Mouse (Mus musculus) heart, postnatal 4 days (tissue): ENCODE data around the gene Bbx. TPM values are rescaled to one million over a fixed set of nuclear protein-coding genes. Genes with fewer than 3 reads are reported as not detected.

Experiments
- DNase-seq: peaks from one replicate; pipeline ENCODE4 v3.0.0; 2021
- total RNA-seq, 2 experiments: library from RNA; stranded (reverse); gene quantifications; 2 replicates each; pipeline ENCODE4 v1.2.3; 2021

Bbx gene
- total RNA-seq, 2 experiments from 2014 or later, result 20.0 to 20.6 TPM

DNA sequence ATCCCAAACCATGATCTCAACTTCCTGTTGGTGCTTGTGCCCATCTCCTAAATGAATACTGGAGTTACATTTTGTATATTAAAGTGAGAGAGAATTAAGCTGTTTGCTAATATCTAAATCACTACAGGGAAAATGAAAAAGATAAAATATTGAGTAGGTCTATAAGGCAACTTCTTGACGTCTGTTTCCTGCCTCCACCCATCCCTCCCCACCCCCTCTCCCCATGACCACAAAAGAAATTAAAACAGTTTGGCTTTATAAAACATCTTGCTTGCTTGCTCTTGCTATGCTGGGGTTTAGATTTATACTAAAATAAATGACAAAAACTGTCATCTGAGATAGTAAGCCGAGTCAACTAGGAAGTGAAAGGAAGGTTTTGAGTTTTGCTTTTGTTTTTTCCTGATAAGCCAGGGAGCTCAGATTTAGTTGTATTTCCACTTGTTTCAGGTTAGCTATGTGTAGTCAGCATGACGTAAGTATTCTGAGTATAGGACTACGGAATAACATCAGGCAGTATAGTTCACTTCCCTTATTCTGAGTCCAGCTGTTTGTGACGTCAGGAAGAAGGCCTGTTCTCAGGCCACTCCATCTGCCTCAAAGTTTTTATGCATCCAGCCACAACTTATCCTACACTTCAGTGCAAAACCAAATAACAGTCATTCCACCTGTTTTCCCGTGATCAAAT is 36.1 kb downstream of the Bbx start:
- DNase-seq, result no peak

- DNase-seq, result no peak
Observed at GRCm38 (mm10) chr16:50388499-50388898, 43.7 kb downstream of the Bbx start.

GRCm38 (mm10) chr16:50383541-50383940 is 48.6 kb downstream of the Bbx start:
- DNase-seq, result no peak

DNA sequence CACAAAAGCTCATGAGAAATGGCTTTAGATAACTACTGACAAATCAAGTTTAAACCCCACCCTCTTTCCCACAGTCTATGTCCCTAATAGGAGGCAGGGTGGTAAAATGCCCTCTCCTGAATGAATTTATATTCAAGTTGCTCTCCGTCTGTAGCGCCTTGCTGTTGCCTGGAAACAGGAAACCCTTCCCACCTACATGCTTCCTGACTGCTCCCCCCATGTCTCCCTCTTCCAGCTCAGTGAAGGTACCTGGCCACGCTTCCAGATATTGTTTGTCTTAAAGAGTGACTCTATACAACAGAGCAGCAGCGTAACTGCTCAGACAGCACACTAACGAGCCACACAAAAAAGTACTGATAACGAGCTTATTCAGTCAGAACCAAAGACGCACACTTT is 50.8 kb downstream of the Bbx start:
- no peak for DNase-seq

- DNase-seq, result peak; percentile 80
Observed at GRCm38 (mm10) chr16:50380682-50381350, 51.4 kb downstream of the Bbx start.

GRCm38 (mm10) chr16:50380232-50380631 is 52.0 kb downstream of the Bbx start:
- no peak for DNase-seq

DNA sequence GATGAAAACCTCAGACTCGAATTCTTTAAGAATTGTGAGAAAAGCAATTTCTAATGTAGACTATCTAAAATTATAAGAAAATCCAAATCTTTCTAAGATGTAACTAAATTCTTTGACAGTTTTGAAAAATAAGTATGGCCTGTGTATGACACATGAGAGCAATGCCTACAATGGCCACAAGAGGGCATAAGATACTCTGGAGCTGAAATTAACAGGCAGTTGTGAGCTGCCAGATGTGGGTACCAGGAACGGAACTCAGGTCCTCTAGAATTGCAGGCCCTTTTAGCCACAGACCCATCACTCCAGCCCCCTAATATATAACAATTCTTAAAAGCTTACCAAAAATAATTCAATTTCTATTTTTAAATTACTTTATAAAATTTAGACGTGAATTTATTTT is 57.6 kb downstream of the Bbx start:
- DNase-seq, result peak; percentile 59

GRCm38 (mm10) chr16:50373685-50374084 is 58.5 kb downstream of the Bbx start:
- DNase-seq, result no peak

- DNase-seq, result no peak
Observed at GRCm38 (mm10) chr16:50372543-50372942, 59.6 kb downstream of the Bbx start.

DNA sequence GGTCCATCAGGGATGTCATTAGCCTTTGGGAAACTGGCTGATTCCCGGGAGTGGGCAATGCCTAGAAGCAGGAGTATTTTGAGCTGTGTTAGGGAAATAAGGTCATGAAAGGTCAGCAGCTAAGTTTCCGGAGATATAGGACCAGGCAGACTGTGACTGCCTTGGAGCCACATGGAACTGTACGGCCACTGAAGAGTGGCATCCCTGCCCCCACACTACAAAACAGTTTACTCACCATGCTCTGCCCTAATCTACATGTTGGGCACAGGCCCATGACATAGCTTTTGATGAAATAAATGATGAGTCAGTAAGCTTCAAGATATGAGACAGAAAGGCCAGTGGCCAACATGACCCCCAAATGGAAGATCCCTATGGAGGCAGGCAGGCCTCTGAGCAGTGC is 60.7 kb downstream of the Bbx start:
- DNase-seq, result no peak

- DNase-seq, result no peak
Observed at GRCm38 (mm10) chr16:50370423-50370822, 61.8 kb downstream of the Bbx start.

DNA sequence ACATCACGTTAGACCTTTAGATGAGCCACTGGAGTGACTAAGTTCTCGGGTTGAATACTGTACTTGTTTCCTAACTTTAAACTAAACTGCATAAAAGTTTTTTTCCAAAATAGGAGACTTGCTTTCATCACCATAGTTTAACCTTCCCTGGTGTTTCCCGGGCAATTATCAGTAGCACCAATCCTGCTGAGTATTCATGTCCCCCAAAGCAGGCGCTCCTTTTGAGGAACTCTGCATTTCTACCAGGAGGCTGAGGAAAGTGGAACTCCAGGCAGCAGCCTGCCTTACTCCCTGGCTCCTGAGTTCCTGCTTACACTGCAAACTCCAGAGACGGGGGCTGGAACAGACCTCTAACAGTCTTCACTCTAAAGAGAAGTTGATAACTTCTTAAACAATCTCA is 65.6 kb downstream of the Bbx start:
- no peak for DNase-seq

GRCm38 (mm10) chr16:50364189-50365059 is 67.8 kb downstream of the Bbx start:
- DNase-seq, result peak; percentile 57

- no peak for DNase-seq
Observed at GRCm38 (mm10) chr16:50363443-50364188, 68.6 kb downstream of the Bbx start.

DNA sequence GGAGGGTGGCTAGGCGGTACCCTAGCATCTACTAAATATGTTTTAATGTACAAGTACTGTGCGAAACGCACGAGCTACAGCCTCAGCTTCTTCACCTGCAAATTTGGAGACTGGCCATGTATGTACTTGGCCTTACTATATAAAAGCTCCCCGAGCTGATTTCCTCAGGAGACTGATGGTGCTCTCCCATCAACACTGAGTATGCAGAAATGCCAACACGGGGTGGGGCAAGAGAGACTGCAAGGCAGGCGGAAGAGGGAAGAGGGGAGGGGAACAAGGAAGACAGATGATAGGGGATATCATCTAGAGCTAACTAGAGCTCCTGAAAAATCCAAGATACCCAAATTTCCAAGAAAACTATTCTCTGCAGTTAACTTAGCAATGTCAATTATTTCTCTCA is 71.6 kb downstream of the Bbx start:
- no peak for DNase-seq

GRCm38 (mm10) chr16:50329684-50330083 is 102.5 kb downstream of the Bbx start:
- no peak for DNase-seq

DNA sequence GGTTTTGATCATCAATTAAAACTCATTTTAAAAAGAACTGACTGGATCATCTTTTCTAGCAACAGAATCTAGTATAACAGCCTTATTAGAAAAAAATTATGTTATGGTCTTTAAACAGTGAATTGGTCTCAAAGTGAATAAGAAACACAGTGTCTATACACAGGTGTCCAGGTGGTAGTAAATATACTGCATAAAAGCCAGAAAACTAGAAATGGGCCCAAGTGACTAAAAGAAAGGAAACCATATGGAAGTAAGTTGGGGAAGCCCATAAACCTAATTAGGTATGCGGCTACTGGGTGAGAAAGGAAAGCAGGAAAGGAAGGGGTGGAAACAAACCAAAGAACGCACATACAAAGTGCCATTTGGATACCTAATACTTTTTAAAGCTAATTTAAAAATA is 107.4 kb downstream of the Bbx start:
- no peak for DNase-seq

GRCm38 (mm10) chr16:50324292-50324691 is 107.9 kb downstream of the Bbx start:
- DNase-seq, result no peak

DNA sequence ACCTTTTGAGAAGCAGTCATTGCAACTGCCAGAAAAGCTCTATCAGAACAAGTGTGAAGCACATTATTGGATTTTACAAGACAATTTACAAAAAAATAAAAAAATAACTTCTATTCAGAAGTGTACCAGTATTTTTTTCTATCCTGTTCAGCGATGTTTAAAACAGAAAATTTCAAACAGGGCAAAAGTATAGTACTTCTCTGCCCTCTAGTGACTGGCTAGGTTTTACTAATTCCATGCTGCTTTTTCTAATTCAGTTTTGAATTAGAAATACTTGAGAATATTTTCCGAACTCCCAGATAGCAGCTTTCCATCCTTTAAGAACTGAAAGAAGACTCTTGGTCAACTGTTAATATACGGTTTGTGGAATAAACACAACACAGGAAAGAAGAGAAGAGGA is 110.8 kb downstream of the Bbx start:
- DNase-seq, result no peak

DNA sequence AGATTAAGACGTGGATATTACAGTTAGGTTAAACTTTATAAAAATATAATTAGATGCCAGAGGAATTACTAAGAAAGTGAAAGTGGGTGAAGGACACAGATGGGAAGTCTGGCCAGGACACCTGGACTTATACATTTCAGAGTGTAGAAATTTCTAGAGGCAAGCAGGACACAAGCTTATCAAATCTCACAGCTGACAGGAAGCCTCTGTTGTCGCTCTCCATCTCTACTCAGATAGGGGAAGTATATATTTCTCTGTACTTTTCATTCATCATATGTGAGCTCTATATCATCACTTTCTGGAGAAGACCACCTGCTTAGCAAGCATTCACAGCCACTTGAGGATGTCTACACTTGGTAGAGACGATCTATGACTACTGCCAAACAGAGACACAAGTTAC is 113.9 kb downstream of the Bbx start:
- no peak for DNase-seq

DNA sequence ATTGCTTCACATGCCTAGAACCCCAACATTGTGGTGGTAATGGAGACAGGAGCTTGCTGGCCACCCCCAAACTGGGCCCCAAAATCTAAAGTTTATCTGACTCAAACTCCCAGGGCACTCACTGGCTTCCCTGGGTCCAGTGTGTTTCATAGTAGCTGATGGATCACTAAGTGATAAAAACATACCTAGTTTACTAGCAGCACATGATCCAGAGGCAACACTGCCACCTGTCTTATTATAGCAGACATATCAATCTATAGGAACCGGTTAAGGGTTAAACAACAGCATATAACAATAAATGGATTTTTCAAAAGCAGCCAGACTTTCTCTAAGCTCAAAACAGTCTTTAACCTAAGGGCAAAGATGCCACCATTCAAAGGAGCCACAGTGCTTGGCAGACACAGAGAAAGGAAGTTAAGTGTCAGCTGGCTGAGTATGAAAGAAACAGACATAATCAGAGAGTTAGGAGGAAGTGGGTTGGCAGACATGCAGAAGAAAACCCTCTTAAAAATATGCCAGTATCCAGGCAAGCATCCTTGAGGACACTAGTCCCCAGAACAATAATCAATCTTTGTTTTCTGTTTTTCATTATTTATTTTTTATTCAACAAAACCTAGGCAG is 116.7 kb downstream of the Bbx start:
- no peak for DNase-seq

DNA sequence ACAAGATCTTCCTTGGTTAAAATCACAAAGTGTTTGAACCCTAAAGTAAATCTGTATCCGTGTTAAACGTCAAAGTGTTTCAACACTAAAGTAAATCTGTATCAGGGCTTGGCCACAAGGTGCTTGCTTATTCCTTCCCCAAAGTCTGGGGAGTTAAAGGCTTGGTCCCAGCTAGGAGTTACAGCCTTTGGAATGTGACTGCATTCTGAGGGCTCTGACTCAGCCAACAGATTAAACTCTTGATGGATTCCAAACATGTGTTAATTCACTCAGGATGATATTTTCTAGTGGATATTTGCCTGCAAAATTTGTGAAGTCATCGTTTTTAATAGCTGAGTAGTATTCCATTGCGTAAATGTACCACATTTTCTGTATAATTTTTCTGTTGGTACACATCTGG is 120.6 kb downstream of the Bbx start:
- no peak for DNase-seq
